Mouse (Mus musculus) thymus, adult 2 months (tissue): Measurements from ENCODE around the gene Ldlr. TPM values are rescaled to one million over a fixed set of nuclear protein-coding genes. Genes with fewer than 3 reads are reported as not detected.
"Not testable (repeated sequence)": the region's sequence is repeated elsewhere in the genome, so short reads cannot be mapped to it uniquely, and the experiment has no call there.

ENCODE experiments used
- DNase-seq: peaks from one replicate; pipeline ENCODE4 v3.0.0; 2021
- H3K27ac ChIP-seq: fragments of 200-500 bp; 2 replicates; pipeline ENCODE4 v1.5.1; 2012; ENCODE audit warnings: low read length, control low read depth; ENCODE audit not compliant: control insufficient read depth, insufficient read depth
- H3K27me3 ChIP-seq: fragments of 200-500 bp; 2 replicates; pipeline ENCODE4 v1.6.1; 2012; ENCODE audit warnings: mild to moderate bottlenecking, low read length, moderate library complexity, mixed read lengths; ENCODE audit not compliant: control insufficient read depth, insufficient read depth
- H3K36me3 ChIP-seq: fragments of 200-500 bp; 2 replicates; pipeline ENCODE4 v1.6.1; 2012; ENCODE audit warnings: mild to moderate bottlenecking, low read length, moderate library complexity; ENCODE audit not compliant: control insufficient read depth, insufficient read depth
- H3K4me1 ChIP-seq: fragments of 200-500 bp; replicated peaks from 2 replicates; pipeline ENCODE4 v1.6.1; 2012; ENCODE audit warnings: low read length; ENCODE audit not compliant: control insufficient read depth, insufficient read depth
- H3K4me3 ChIP-seq: fragments of 200-500 bp; 2 replicates; pipeline ENCODE4 v1.5.1; 2012; ENCODE audit warnings: mild to moderate bottlenecking, low read length, control low read depth, moderate library complexity; ENCODE audit not compliant: control insufficient read depth, insufficient read depth
- CTCF ChIP-seq: fragments of 200-500 bp; IDR thresholded peaks from 2 replicates; pipeline ENCODE4 v1.5.1; 2012; ENCODE audit warnings: mild to moderate bottlenecking, control low read depth, low read length, moderate library complexity, borderline replicate concordance; ENCODE audit not compliant: control insufficient read depth, poor library complexity, insufficient read depth; ENCODE audit errors: extremely low read depth
- POLR2A ChIP-seq: fragments of 200-500 bp; IDR thresholded peaks from 2 replicates; pipeline ENCODE4 v1.6.1; 2012; ENCODE audit warnings: mild to moderate bottlenecking, low read length, control low read depth, moderate library complexity; ENCODE audit not compliant: control insufficient read depth, poor library complexity, insufficient read depth; ENCODE audit errors: extremely low read depth
- WGBS: fragments of 180-500 bp; shearing (Covaris S2); methylation state at CpG from one replicate; pipeline ENCODE4 v1.1.7; 2018; 5-methylcytosine and 5-hydroxymethylcytosine counted together
- polyA plus RNA-seq: library from polyadenylated mRNA; depleted of rRNA; stranded (reverse); fragments of >200 nt; gene quantifications from 2 replicates; pipeline ENCODE4 v1.2.3, GENCODE M21; 2012

The Ldlr gene
- polyA plus RNA-seq, 1 experiment, result 23.9 TPM

DNA sequence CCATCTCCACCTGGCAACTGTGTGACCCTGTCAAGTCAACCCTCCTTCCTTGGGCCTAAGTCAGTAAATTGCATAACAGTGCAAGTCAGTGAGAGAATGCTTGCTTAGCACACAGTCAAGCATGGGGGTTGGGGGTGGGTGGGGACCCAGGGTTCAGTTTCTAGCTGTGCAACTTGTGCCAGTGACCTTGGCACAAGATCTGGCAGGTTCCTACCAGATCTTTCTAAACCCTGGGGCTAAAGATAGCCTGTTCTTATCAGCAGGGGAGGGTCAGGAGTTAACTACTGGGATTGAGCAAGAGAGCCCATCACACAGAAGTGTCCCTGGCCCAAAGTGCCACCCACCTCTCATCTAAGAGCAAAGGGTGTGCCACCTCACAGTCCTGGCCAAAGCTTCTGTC is 38.9 kb downstream of the Ldlr start:
- H3K4me1 ChIP-seq, result peaks cover 21% of the 10 kb centered on the region
- H3K27me3 ChIP-seq, result no peaks in the 10 kb centered on the region
- no peak for TF ChIP-seq CTCF
- TF ChIP-seq POLR2A, result no peak
- DNase-seq, result no peak
- no peaks in the 10 kb centered on the region for H3K36me3 ChIP-seq
- H3K4me3 ChIP-seq, result no peak overlapping the region
- no peak overlapping the region for H3K27ac ChIP-seq

DNA sequence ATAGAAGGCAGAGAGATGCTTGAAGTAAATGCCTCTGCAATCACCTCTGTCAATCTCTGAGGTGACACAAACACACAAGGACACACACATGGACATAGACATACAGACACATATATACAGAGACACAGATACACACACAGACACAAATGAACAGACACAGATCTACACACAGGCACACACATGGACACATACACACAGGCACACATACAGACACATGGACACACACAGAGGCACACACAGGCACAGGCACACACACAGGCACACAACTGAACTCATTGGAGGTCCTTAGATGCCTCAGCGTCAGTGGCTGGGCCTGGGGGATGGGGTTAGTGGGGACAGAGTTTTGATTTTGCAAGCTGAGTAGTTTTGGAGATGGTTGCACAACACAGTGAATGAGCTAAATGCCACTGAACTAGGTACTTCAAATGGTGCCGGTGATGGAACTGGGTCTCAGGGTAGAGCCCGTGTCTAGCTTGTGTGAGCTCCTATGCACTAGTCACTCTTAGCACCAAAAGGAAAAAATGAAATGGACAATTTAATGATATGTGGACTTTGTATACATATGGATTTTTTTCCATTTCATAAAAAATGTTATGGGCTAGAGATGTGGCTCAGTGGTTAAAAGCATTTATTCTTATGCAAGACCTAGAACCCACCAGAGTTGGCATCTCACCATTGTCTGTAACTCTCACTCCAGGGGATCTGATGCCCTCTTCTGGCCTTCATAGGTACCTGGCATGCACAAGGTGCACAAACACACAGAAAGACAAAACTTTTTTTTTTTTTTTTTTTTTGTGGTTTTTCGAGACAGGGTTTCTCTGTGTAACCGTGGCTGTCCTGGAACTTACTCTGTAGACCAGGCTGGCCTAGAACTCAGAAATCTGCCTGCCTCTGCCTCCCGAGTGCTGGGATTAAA is 41.1 kb downstream of the Ldlr start:
- no peaks in the 10 kb centered on the region for H3K36me3 ChIP-seq
- no peak for DNase-seq
- H3K4me3 ChIP-seq, result no peak overlapping the region
- no peak for TF ChIP-seq CTCF
- no peak overlapping the region for H3K27ac ChIP-seq
- 86% methylated on average over 6 of the region's 6 CpGs for WGBS
- H3K27me3 ChIP-seq, result no peaks in the 10 kb centered on the region
- H3K4me1 ChIP-seq, result peaks cover 5% of the 10 kb centered on the region

DNA sequence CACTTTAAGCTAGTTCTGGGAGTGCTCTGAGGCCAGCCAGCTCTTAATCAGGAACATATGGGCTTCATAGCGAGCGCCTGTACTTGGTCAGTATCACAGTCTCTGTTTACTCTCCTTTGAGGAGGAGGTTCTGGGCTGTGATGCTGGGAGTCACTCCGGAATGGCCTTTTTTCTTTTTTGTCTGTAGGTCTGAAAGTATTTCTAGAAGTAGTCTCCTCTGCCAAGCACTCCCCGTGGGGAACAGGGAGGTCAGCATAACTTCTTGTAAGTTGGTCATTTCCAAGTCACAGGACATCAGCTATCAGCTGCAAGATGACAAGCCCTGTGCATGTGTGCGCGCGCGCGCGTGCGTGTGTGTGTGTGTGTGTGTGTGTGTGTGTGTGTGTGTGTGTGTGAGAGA is 44.6 kb downstream of the Ldlr start:
- Histone ChIP-seq H3K4me1 (no peaks in the 10 kb centered on the region), H3K27ac (no peak overlapping the region), H3K27me3 (no peaks in the 10 kb centered on the region), H3K4me3 (no peak overlapping the region), H3K36me3 (no peaks in the 10 kb centered on the region)
- no peak for TF ChIP-seq POLR2A
- TF ChIP-seq CTCF, result no peak
- DNase-seq, result no peak
- 95% methylated on average over 11 of the region's 11 CpGs for WGBS

DNA sequence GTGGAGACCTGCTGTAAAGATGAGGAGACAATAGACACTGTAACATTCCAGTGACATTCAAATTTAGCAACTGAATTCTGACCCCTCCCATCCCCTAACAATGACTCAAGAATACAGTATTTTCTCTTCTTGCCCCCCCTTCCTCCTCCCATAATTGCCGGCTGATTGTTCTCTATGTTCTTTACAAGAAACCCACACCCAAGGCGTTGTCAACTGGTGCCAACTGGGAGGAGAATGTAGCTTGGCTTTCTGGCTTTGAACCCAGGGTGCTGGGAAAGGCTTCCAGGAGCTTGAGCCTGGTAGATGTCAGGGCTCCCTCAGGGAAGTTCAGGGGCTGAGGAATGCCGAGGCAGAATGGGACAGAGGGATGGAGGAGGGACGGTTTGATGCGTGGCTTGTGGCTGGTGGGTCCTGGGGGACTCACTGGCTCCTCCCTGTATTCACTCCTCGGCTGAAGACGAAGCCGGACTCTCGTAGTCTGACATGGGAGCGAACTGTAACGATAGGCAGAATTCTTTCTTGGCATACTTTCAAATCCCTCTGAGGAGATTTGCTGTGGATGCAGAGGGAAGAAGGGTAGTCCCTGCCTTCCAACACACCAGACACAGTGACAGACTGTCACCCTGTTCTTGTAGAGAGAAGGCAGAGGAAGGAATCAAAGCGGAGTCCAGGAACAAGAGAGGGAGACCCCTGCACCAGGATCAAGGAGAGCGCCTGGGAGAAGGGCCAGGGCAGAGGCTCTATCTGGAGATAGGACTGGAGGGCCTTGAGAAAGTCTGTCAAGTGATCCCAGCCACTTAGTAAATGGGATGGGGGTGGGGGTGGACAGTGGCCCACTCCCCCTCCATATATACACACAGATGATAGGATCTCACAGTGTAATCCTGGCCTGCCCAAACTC is 45.5 kb downstream of the Ldlr start:
- Histone ChIP-seq H3K27ac (no peak overlapping the region), H3K36me3 (no peaks in the 10 kb centered on the region), H3K4me3 (no peak overlapping the region), H3K27me3 (no peaks in the 10 kb centered on the region), H3K4me1 (no peaks in the 10 kb centered on the region)
- DNase-seq, result no peak
- WGBS, result 92% methylated on average over 13 of the region's 13 CpGs
- TF ChIP-seq POLR2A (no peak), CTCF (no peak)

DNA sequence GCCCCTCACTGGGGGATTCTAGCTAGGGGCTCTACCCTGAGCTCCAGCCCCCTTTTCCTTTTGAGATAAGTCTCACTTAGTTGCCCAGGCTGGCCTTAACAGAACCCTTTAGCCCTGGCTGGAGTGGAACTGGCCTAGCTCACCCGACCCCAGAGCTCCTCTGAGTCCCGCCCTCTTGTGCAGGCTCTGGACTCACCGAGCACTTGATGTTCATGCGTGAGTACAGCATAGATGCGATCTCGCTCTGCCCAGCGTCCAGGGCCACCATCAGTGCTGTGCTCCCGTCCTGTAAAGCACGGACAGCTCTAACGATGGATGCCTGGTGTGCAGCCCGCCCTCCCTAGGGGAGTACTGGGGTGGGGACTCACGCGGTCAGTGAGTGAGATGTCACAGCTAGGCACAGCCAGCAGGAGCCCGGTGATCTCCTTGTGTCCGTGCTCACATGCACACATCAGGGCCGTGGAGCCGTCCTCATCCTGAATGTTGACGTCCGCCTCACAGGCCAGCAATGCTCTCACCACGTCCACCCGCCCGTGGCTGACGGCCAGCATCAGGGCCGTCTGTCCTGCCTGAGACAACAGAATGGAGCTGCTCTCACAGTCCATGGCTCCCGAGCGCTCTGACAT is 46.4 kb downstream of the Ldlr start:
- Histone ChIP-seq H3K4me1 (no peaks in the 10 kb centered on the region), H3K27ac (no peak overlapping the region), H3K27me3 (no peaks in the 10 kb centered on the region), H3K36me3 (no peaks in the 10 kb centered on the region), H3K4me3 (no peak overlapping the region)
- no peak for DNase-seq
- 94% methylated on average over 26 of the region's 26 CpGs for WGBS
- TF ChIP-seq POLR2A, result no peak
- no peak for TF ChIP-seq CTCF

DNA sequence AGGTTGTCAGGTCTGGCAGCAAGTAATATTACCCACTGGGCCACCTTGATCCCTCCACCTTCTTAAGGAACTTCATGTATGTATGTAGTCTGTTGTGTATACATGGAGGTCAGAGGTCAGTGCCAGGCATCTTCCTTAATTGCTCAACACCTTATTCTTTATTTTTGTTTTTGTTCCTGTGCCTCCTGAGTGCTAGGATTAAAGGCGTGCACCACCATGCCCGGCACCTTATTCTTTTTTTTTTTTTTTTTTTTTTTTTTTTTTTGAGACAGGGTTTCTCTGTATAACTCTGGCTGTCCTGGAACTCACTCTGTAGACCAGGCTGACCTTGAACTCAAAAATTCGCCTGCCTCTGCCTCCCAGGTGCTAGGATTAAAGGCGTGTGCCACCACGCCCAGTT is 50.1 kb downstream of the Ldlr start:
- H3K4me1 ChIP-seq, H3K27ac ChIP-seq, DNase-seq, H3K27me3 ChIP-seq, H3K4me3 ChIP-seq, H3K36me3 ChIP-seq: not testable (repeated sequence)
- 93% methylated on average over 5 of the region's 5 CpGs for WGBS
